Mouse (Mus musculus) kidney, postnatal 36 days (tissue): Measurements from ENCODE around the gene Arrdc4.
A peak's percentile ranks its signal among the peaks of the same experiment; 100 is the strongest.

Experiments
- DNase-seq, 2 experiments: peaks; one replicate each; pipeline ENCODE4 v3.0.0; 2021 to 2022; ENCODE audit warnings: mixed read lengths in 2 of 2

Arrdc4 gene

GRCm38 (mm10) chr7:68748761-68749635, at the start of gene Arrdc4:
Arrdc4 (minus strand) TSS chr7:68749241.
- peak; percentile 98 to 100 for DNase-seq

GRCm38 (mm10) chr7:68795578-68795977, 46.5 kb upstream of the Arrdc4 start:
- DNase-seq = no peak

GRCm38 (mm10) chr7:68788711-68789110, 39.7 kb upstream of the Arrdc4 start:
- peak; percentile 45 to 52 for DNase-seq

- no peak for DNase-seq
Observed at GRCm38 (mm10) chr7:68771757-68772094, 22.7 kb upstream of the Arrdc4 start.

GRCm38 (mm10) chr7:68770894-68771756, 22.1 kb upstream of the Arrdc4 start:
- DNase-seq = peak; percentile 67 to 68

GRCm38 (mm10) chr7:68765926-68766325, 16.9 kb upstream of the Arrdc4 start:
- no peak for DNase-seq

- no peak for DNase-seq
Observed at GRCm38 (mm10) chr7:68759148-68759724, 10.2 kb upstream of the Arrdc4 start.

- peak; percentile 30 to 36 for DNase-seq
Observed at GRCm38 (mm10) chr7:68756656-68757204, 7.7 kb upstream of the Arrdc4 start.

GRCm38 (mm10) chr7:68749919-68750318, 878 bp upstream of the Arrdc4 start:
- DNase-seq = no peak

- peak; percentile 80 to 83 for DNase-seq
Observed at GRCm38 (mm10) chr7:68748361-68748760, 680 bp downstream of the Arrdc4 start.

GRCm38 (mm10) chr7:68744616-68745015, 4.4 kb downstream of the Arrdc4 start:
- DNase-seq = no peak

GRCm38 (mm10) chr7:68744206-68744605, 4.8 kb downstream of the Arrdc4 start:
- no peak for DNase-seq

GRCm38 (mm10) chr7:68740763-68741162, 8.3 kb downstream of the Arrdc4 start:
- no peak for DNase-seq

- no peak for DNase-seq
Observed at GRCm38 (mm10) chr7:68738676-68739399, 10.2 kb downstream of the Arrdc4 start.

GRCm38 (mm10) chr7:68726380-68726779, 22.7 kb downstream of the Arrdc4 start:
- no peak for DNase-seq

GRCm38 (mm10) chr7:68724711-68725110, 24.3 kb downstream of the Arrdc4 start:
- DNase-seq = no peak

- DNase-seq = no peak
Observed at GRCm38 (mm10) chr7:68721520-68721919, 27.5 kb downstream of the Arrdc4 start.

GRCm38 (mm10) chr7:68717988-68718387, 31.1 kb downstream of the Arrdc4 start:
- DNase-seq = no peak

GRCm38 (mm10) chr7:68717498-68717897, 31.5 kb downstream of the Arrdc4 start:
- peak; percentile 66 to 82 for DNase-seq

- no peak for DNase-seq
Observed at GRCm38 (mm10) chr7:68716926-68717325, 32.1 kb downstream of the Arrdc4 start.

- no peak for DNase-seq
Observed at GRCm38 (mm10) chr7:68712928-68713327, 36.1 kb downstream of the Arrdc4 start.

GRCm38 (mm10) chr7:68712425-68712824, 36.6 kb downstream of the Arrdc4 start:
- DNase-seq = no peak

- no peak for DNase-seq
Observed at GRCm38 (mm10) chr7:68709319-68709573, 39.8 kb downstream of the Arrdc4 start.
